Mouse (Mus musculus): ENCODE results near the gene Brix1.

DNA sequence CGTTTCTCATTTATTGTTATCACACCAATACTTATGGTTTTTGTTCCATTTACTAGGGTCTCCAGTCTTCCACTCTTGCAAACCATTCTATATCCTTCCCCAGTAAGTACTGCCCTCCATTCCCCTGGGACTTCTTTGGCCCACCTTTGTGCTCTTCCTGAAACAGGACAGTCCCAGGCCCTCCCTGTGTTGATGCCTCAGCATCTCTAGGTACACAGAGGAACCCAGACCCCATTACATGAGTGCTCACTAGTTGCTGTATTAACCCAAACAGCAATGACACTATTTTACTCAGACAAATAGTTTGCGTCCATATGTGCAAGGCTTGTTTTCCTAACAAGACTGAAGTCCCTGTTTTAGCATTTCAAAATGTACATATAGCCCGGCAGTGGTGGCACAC, 17.0 kb downstream of the Brix1 start:
- no peak for TF ChIP-seq CTCF (IDR thresholded peaks at IDR 0.05; ENCODE audit: control insufficient read depth, insufficient read depth, insufficient replicate concordance, low read depth, low read length)
- no peak for TF ChIP-seq POLR2A (IDR thresholded peaks at IDR 0.05; ENCODE audit: control insufficient read depth, low read depth, low read length)

Measured in testis, adult 2 months (tissue).